Mouse (Mus musculus) retina, adult 2 months (tissue): ENCODE data around the gene Plekhn1.

ENCODE experiments used
- DNase-seq: peaks from one replicate; pipeline ENCODE4 v3.0.0-alpha.2; 2012; ENCODE audit warnings: low read depth, low spot score

The Plekhn1 gene

GRCm38 (mm10) chr4:156215649-156216048 lies 19.0 kb downstream of the Plekhn1 start, which contains the start of gene Perm1:
Gene Perm1, plus strand, starts transcription at chr4:156215868.
- no peak for DNase-seq

- no peak for DNase-seq
Measured at GRCm38 (mm10) chr4:156213134-156213533, 21.5 kb downstream of the Plekhn1 start.

DNA sequence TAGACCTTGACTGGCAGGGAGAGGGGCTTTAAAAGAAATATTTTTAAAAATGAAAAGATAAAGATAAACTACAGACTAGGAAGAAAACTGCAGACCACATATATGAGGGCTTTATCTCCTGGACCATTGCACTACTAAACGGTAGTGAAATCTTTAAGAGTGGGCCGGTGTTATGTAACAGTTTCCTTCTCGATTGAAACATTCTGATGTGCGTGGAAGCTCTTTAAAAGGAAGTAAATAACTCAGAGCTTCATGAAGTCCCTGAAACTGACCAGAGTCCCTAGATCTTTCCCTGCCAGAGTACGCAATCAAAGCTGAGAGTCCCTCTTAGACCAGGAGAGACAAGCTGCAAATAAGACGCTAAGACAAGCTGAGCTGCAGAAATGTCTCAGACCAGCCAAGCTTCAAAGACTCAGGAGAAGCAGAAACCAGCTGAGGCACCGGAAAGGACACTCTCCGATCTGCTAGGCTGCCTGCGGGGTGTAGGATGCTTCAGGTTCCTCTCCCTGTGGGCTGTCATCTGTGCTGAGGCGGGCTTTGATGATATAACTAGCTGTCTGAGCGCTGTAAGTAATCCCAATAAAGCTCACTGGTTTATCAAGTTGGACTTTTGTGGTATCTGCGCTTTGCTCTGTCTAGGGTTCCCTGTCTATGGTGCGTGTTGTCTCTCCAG lies 24.6 kb downstream of the Plekhn1 start:
- no peak for DNase-seq

DNA sequence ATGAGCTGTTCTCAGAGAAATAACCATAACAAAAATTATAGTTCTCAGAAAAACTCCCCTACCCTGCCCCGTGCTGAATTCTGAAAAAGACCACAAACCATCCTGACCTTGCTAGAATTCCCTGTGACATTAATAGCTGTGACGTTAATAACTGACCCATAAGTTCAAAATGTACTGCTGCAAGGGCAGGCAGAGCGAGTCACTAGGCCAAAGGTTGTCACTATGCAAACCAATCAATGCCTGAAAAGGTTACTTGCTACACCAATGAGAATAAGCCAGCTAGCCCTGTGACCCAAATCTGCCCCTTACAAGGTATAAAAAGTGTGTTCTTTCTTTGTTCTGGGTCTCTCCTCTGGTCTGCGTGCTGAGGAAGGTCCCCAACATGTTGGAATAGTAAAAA lies 25.8 kb downstream of the Plekhn1 start:
- no peak for DNase-seq

DNA sequence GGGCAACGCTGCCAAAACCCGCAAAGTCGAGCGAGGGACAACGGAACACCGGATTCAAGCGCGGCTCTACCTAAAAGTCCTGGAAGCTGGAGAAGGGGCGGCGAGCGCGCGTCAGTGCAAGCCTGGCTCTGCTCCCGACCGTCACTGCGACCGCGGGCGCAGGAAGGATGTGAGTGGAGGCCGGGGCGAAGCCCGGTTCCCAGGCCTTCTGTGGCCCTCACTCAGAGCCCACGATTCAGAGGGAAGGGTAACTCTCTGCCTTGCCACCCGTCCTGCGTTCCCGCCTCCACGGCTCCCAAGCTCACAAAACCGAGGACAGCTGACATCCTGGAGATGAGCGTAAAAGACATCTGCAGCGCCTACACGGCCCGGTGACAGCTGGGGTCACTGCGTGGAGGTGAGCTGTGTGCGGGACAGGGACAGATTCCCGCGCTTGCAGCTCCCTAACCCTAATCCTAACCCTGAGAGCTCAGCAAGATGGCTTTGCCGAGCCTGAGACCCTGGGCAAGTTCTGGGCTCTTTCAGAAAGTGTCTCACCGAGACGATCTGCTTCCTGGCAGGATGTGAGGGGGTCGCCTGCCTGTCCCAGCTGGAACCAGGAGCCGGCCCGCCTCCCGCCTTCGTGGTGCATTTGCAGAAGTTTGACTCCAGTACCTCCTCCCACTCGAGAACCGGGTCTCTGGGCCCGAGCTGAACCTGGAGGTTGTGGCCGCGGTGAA lies 31.1 kb downstream of the Plekhn1 start:
- DNase-seq, result no peak

DNA sequence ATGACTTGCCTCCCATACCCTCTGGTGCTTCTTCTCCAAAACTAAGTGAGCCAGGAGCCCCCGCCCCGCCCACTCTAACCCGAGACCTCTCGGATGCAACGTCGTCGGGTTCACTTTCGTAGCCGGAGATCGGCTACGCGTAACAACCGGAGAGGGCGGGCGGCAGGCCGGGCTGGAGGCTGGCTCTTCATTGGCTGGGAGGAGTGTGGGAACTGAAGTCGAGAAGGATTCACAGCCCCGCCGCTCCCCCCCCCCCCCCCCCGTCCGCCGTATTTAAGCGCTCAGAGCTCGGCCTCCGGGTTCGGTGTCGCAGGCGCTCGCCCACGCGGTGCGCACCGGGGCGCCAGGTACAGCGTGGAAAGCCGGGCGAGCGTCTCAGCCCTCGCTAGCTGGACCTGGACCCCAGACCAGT lies 31.6 kb downstream of the Plekhn1 start, which contains the start of gene AW011738:
AW011738 (plus strand) TSS at position 304 of the 412 bp plus-strand sequence.
- DNase-seq, result no peak

DNA sequence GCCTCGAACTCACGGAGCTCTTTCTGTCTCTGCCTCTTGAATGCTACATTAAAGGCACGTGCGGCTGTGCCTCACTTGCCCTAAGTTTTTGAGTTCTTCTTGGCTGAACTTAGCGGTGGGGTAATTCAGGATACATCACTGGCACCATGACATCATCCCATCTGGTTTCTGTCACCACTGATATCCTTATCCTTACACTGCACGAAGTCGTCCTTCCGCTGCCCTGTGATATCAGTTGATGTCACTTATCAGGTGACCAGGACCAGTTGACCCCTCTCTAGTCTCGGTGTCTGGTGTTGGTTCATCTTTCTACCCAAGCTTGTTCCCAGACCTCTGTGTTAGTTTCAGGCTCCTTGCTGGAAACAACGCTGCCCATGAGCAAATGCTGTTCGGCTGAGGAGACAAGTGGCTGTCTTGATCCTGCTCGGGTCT lies 32.2 kb downstream of the Plekhn1 start:
- no peak for DNase-seq

DNA sequence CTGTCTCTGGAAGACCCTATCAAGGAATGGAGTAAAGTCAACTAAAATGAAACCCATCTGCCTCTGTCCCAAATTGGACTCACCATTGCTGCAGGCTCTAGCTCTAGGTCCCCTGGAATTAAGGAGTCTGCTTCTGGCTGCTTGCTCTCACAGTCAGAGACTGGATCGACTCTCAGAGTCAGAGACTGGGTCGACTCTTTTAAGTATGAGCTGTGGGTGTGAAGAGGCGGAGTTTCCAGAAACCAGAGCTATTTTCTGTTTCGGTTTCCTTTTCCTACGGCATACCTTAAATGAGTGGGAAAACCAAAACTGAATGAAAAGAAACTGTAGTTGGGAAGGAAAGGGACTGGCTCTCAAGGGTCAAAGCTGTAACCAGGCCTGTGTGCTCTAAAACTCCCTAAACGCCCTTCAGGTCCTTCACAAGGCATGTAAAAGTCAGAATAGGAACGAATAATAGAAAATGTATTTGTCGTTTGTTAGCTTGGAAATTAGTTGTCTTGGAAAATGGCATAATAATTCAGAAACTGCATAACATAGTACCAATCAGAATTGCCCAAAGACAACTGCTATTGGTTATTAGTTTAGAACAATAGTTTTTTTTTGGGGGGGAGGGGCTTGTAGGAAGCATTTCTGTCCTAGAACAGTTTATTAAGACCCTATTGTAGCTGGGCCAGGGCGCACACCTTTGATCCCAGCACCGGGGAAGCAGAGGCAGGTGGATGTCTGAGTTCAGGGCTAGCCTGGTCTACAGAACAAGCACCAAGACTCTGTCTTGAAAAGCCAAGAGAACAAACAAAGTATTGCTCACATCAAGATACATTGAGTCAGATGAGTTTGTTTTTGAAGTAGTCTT lies 33.8 kb downstream of the Plekhn1 start, which contains the start of gene Isg15:
Isg15 (minus strand) TSS at position 196 of the 853 bp plus-strand sequence.
- DNase-seq, result no peak

- DNase-seq, result no peak
Measured at GRCm38 (mm10) chr4:156197829-156198205, 36.8 kb downstream of the Plekhn1 start.

DNA sequence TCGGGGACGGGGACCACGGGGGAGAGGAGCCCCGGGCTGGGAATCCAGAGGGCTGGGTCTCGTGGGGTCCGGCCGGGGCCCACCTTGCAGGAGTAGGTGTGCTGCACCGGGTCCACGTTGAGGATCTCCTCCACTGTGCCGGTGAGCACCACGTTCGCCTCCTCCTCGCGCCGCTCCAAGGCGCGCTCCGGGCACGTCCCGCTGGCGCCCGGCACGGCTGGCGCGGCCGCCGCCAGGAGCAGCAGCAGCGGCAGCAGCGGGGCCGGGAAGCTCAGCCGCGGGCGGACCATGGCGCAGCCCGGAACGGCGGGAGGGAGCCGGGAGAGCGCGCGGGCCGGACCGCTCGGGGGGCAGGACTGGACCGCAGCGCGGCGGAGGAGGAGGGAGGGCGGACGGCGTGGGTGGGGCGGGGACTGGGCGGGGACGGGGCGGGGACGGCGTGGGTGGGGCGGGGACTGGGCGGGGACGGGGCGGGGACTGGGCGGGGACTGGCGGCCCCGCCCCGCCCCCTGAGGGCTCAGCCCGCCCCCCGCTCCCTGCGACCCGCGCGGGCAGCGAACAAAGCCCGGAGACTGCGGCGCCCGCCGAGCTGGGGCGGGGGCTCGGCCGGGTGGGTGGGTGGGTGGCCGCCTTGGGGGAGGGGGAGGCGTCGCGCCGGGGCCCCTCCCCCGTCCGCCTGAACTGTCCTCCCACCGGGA lies 37.4 kb downstream of the Plekhn1 start, which contains the start of gene Agrn:
Agrn (minus strand) TSS at position 358 of the 698 bp plus-strand sequence.
- no peak for DNase-seq

DNA sequence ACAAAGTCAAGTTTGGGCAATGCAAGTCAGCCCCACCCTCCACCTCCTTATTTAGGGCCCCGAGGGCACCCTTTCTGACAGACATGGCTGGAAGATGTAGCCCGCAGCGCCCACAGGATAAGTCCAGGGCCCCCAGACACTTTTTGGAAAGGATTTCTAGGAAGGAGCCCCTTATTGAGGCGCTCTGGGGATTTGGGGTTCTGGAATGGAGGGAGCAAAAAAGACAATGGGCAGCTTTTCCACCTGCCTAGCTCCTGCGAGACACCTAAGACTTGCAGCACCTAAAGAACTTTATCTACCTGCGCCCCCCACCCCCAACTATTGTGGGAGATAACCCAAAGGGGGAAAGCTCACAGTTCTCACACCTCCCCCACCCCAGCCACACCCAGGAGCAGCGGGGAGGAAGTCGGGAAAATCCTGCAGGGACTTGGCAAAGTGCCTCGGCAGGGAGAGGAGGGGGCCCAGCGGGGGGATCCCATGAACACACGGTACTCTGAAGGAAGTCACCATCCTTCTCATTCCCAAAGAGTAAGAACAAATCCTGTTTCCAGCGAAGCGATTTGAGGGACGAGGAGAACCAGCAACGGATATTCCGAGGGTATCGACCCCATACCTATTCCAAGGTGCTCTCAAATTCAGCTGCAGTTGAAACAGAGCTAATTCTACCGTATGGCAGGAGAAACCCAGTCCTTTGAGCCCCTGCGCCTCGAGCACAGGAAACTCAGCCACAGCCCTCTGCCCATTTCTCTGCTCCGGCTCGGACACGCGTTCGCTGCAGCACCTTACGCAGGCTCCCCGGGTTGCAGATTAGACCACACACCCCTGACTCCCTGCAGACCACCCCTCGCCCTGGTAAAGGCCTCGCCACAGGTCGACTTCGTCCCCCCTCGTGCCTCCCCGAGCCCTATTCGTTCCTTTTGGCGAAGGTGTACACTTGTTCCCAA lies 38.5 kb downstream of the Plekhn1 start:
- DNase-seq, result no peak

DNA sequence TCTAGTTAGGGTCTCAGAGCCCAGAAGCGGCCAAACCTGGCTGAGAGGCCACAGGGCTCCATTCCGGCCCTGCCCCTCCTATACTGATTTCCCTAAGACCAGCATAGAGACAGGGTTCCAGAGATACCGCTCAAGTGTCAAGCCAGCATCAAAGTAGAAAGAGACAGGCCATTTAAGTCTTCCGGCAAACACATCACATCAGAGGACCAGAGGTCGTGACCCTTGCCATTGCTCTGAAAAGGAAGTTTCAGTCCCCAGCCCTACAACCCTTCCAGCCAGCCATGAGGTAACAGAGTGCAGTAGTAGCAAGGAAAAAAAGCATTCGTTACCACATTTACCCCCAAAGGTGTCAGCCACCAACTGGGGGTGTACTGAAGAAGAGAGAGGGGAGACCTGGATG lies 40.3 kb downstream of the Plekhn1 start:
- no peak for DNase-seq

DNA sequence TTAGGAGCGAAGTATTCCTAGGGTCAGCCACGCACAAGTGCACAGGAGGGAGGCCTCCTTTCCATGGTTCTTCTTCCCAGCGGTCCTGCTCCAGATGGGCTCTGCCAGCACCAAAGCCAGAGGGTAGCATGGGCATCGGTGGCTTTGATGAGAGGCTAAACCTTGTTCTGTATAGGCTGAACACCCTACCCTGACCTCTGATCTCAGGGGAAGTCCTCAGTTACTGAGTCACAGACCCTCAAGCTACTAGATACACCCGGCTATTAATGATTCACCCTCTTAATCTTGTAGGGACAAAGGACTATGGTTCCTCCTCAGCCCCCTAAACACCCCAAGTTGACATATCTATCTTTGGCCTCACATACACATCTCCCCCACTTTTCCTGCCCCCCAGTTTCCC lies 40.8 kb downstream of the Plekhn1 start:
- no peak for DNase-seq

- DNase-seq, result no peak
Measured at GRCm38 (mm10) chr4:156193200-156193590, 41.5 kb downstream of the Plekhn1 start.

DNA sequence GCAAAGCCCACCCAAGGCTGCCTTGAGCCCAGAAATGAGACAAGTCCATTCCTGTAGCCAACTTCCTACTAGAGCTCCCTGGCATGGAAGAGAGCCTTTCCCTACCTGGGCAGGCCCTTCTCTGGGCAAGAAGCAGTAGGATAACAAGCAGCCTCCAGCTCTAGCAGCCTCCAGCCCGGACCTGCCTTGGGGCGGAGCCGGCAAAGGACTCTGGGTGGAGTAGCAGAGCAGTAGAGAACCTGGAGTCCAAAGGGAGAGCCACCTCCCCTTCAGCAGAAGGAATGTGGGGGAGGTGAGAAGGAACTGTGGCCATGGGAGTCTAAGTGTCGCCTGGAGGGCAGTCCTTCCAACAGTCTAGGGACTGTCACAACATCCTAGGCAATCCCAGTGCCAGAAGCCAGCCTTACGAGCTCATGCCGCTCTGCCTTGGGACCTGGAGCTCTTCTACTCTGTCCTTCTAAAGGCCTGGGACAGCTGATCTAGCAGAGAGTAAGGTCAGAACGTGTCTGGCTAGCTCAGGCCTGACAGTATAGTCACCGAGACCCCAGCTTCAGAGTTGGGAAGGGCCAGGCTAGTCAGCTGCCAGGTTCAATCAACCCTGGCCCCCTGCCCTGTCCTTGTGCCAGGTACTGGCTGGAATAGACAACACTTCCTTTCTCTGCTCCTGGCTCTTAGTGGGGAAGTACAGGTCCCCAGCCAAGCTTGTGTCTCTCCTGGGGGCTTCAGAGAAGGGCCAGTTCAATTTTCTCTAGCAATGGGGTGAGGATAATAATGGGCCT lies 42.0 kb downstream of the Plekhn1 start:
- DNase-seq, result no peak

- no peak for DNase-seq
Measured at GRCm38 (mm10) chr4:156188811-156189323, 45.8 kb downstream of the Plekhn1 start.

- no peak for DNase-seq
Measured at GRCm38 (mm10) chr4:156188162-156188810, 46.4 kb downstream of the Plekhn1 start.

DNA sequence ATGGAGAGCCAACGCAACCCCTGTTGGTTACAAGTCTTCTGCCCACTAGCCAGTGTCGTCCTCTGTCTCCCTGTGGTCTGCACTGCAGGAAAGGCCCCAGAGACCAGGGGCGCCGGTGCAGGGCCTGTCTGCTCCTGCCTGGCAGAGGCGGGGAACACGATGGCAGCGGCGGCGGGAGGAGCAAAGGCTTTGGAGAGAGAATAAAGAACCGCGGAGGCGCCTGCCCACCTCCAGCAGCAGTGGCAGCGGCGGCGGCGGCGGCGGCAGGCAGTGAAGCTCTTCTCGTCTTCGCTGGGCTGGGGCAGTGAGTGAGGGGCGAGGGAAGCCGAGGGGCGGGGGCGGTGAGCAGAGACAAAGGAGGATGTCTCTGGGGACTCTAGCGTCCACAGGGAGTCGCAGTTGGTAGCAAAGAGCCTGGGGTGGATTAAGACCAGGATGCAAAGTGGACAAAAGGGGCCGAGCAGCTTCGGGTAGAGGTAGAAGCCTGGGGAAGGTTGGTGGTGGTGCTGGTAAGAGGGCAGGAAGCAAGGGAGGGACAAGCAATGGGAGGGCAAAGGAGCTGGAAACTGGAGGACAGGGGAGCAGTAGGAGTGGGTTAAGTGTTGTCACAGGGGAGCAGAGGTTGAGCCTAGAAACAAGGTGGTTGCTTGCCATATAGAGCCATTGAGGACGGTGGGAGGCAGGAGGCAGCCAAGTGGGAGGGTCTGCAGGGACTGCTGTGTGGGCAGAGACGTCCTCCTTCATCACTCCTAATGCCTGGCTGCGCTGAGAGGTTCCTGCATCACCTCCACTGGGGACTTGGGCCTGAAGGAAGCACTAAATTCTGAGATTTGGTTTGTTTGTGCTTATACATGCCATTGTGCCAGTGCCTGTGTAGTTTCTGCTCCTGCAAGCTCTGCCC lies 48.5 kb downstream of the Plekhn1 start:
- no peak for DNase-seq
